Mouse (Mus musculus) megakaryocyte, embryonic 14.5 days (primary cell): Measurements from ENCODE around the gene Gse1. TPM values are rescaled to one million over a fixed set of nuclear protein-coding genes. Genes with fewer than 3 reads are reported as not detected.

Experiments used
- H3K27me3 ChIP-seq: replicated peaks from 2 replicates; pipeline ENCODE3; 2012; ENCODE audit warnings: inconsistent platforms
- H3K36me3 ChIP-seq: replicated peaks from 2 replicates; pipeline ENCODE3; 2012; ENCODE audit warnings: low read length, inconsistent platforms, mixed read lengths
- H3K4me1 ChIP-seq: 2 replicates; pipeline ENCODE4 v1.6.1; 2012; ENCODE audit warnings: inconsistent platforms
- H3K4me3 ChIP-seq: replicated peaks from 2 replicates; pipeline ENCODE3; 2012; ENCODE audit warnings: moderate library complexity, mild to moderate bottlenecking, inconsistent platforms
- H3K9me3 ChIP-seq: 2 replicates; pipeline ENCODE4 v1.6.1; 2012; ENCODE audit warnings: inconsistent platforms
- FLI1 ChIP-seq: IDR thresholded peaks from 2 replicates; pipeline ENCODE4 v1.6.1; 2012; ENCODE audit warnings: low read length, inconsistent platforms, mixed read lengths
- GATA1 ChIP-seq: IDR thresholded peaks from 3 replicates; pipeline ENCODE4 v1.6.1; 2012; ENCODE audit warnings: mixed read lengths, low read length, inconsistent platforms, borderline replicate concordance
- polyA plus RNA-seq: library from polyadenylated mRNA; stranded (reverse); fragments of >175 nt; gene quantifications from 2 replicates; pipeline ENCODE4 v1.2.3, GENCODE M21; 2012; ENCODE audit warnings: low replicate concordance; ENCODE audit not compliant: insufficient read depth

Gene Gse1
- polyA plus RNA-seq, 1 experiment: 163 TPM

DNA sequence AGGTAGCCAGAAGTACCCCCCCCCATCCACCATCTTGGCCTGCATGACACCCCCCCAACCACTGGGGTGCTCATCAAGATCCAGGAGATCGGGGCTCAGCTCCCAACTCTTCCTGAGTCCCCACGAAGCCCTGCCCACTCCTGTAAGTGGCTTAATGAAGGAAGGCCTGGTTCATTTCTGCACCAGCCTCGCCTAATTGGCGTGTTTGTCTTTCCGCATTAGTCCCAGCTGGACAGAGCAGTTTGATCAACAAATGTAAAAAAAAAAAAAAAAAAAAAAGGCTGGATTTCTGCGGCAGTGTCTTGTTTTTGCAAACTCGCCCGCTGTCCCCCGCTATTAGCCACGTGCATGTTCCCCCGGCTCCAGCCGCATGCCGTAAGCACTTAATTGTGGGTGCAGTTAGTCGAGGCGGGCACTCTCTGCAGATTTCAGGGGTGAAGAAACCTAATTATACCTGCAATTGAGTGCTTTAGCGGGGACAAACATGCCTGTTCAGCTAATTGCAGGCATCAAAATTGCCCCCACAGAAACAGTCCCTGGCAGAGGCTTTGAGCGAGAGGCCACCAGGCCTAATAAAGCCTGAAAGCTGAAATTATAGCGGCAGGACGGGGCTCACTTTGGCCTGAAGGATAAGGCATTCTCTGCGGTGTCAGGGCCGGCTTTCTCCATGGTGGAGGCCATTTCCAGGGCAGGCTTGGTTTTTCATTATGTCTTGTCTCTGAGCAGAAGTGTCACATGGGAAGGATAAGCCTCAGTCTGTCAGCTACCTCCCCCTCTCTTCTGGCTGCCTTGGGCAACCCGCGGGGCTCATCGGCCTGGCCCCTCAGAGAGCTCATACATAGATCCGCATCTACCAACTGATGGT, 248.7 kb downstream of the Gse1 start:
- peaks cover 95% of the 10 kb centered on the region for H3K4me1 ChIP-seq

DNA sequence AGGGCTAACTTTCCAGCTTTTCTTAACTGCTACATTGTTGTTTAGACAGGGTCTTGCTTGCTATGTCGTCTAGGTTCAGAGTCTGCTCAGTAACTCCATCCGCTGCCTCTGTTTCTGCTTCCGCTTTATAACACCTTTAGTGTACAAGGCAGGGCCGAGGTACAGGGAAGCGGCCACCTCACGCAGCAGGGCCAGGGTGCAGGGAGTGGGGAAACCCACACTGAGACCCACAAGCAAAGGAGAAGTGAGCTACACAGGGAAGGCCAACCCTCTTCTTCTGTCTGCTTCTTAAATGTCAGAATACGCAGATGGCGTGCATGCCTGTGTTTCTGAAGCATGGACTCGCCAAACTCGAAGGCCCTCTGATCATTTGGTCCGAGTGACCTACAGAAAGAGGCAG, 250.5 kb downstream of the Gse1 start:
- H3K27me3 ChIP-seq: no peaks in the 10 kb centered on the region
- no peaks in the 10 kb centered on the region for H3K9me3 ChIP-seq
- no peak overlapping the region for H3K4me3 ChIP-seq
- peaks cover 99% of the 10 kb centered on the region for H3K4me1 ChIP-seq
- TF ChIP-seq FLI1 (no peak), GATA1 (no peak)
- peaks cover 9% of the 10 kb centered on the region for H3K36me3 ChIP-seq

More for the DNA sequence above, 248.7 kb downstream of the Gse1 start:
- no peaks in the 10 kb centered on the region for H3K9me3 ChIP-seq
- H3K4me3 ChIP-seq: peak overlapping the region; percentile 84
- peaks cover under 1% of the 10 kb centered on the region for H3K36me3 ChIP-seq
- no peaks in the 10 kb centered on the region for H3K27me3 ChIP-seq
- TF ChIP-seq GATA1: no peak
- no peak for TF ChIP-seq FLI1

- no peaks in the 10 kb centered on the region for H3K9me3 ChIP-seq
- TF ChIP-seq FLI1: no peak
- no peak for TF ChIP-seq GATA1
- H3K4me3 ChIP-seq: peak overlapping the region; percentile 18
- H3K27me3 ChIP-seq: no peaks in the 10 kb centered on the region
- peaks cover 11% of the 10 kb centered on the region for H3K36me3 ChIP-seq
- peaks cover 99% of the 10 kb centered on the region for H3K4me1 ChIP-seq
Measured at GRCm38 (mm10) chr8:120479691-120480090, 251.4 kb downstream of the Gse1 start.

DNA sequence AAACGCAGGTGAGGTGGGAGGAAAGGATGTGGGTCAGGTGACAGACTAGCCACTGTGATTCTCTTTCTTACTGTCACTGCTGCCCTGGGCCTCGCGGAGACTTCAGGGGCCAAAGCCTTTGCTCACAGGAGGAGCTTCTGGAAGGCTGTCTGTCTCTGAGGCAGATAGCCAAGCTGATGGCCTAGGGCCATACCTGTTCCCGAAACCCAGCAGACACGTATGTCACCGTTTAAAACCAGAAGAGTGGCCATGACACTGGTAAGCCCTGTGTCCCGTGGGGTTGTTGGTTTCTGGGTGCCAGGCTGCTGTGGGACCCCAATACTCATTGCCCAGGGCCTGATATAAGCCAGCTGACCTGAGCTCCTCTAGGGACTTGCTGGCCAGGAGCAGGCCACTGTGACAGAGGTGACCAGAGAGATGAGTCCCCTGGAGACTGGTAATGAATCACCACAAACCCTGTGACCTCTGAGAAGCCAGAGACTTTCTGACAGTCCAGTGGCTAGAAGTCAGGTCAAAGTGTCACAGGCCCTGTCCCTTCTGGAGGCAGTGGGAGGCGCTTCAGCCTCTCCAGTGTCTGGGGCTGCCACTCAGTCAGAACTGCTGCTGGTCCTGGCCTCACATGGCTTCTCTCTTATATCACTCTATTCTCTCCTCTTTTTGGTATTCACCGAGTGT, 253.9 kb downstream of the Gse1 start:
- Histone ChIP-seq H3K4me1 (peaks cover 96% of the 10 kb centered on the region), H3K9me3 (no peaks in the 10 kb centered on the region), H3K4me3 (peak overlapping the region; percentile 82), H3K36me3 (peaks cover 11% of the 10 kb centered on the region), H3K27me3 (no peaks in the 10 kb centered on the region)
- TF ChIP-seq FLI1: no peak
- no peak for TF ChIP-seq GATA1

DNA sequence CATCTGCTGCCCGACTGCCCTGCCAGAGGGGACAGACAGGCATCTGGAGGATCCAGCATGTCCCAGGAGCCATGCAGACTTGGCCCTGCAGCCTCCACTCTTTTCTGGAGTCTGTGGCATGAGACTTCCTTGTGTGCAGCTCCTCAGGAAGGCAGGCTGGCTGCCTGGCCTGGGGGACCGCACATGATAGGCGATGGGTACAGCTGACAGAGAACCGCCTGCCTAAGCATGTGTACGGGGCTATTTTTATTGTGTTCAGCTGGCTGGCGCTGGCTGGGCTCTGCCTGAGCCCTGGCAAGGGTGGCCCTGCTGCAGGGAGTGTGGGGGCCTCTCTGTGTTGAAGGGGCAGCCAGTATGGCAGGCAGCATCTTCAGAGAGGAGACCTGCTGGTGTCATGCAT, 256.2 kb downstream of the Gse1 start:
- TF ChIP-seq GATA1 (no peak), FLI1 (no peak)
- H3K4me1 ChIP-seq: peaks cover 73% of the 10 kb centered on the region

DNA sequence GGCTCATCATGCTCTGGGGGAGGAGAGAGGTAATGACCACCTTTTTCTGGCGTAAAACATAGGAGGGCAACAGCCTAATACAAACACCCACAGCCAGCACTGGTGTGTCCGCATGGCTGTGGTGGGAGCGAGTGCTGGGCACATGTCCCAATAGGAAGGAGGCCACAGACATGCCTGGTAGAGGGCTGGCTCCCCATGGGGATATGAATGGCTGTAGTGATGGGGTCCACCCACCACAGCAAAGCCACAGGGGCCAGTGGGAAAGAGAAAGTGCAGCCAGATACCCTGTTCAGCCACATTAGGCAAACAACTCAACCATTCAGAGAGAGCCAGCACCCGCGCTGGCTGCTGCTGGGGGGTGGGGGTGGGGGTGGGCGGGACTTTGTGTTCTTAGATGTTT, 256.9 kb downstream of the Gse1 start:
- H3K4me3 ChIP-seq: peak overlapping the region; percentile 86
- H3K9me3 ChIP-seq: no peaks in the 10 kb centered on the region
- no peaks in the 10 kb centered on the region for H3K27me3 ChIP-seq
- H3K4me1 ChIP-seq: peaks cover 67% of the 10 kb centered on the region
- TF ChIP-seq FLI1: no peak
- TF ChIP-seq GATA1: no peak
- H3K36me3 ChIP-seq: peaks cover 16% of the 10 kb centered on the region

More for the DNA sequence above, 256.2 kb downstream of the Gse1 start:
- H3K27me3 ChIP-seq: no peaks in the 10 kb centered on the region
- no peaks in the 10 kb centered on the region for H3K9me3 ChIP-seq
- peak overlapping the region; percentile 86 for H3K4me3 ChIP-seq
- H3K36me3 ChIP-seq: peaks cover 11% of the 10 kb centered on the region

GRCm38 (mm10) chr8:120485551-120486476, 257.6 kb downstream of the Gse1 start:
- peak overlapping the region; percentile 100 for H3K4me3 ChIP-seq
- H3K4me1 ChIP-seq: peaks cover 62% of the 10 kb centered on the region
- H3K36me3 ChIP-seq: peaks cover 22% of the 10 kb centered on the region
- TF ChIP-seq FLI1 (no peak), GATA1 (no peak)
- H3K9me3 ChIP-seq: no peaks in the 10 kb centered on the region
- H3K27me3 ChIP-seq: no peaks in the 10 kb centered on the region

- peaks cover 62% of the 10 kb centered on the region for H3K4me1 ChIP-seq
- H3K9me3 ChIP-seq: no peaks in the 10 kb centered on the region
Measured at GRCm38 (mm10) chr8:120486477-120487376, 258.5 kb downstream of the Gse1 start.

More at GRCm38 (mm10) chr8:120486477-120487376, 258.5 kb downstream of the Gse1 start:
- H3K36me3 ChIP-seq: peaks cover 32% of the 10 kb centered on the region
- TF ChIP-seq FLI1 (peak; percentile 71; the same call in 1 of the 2 replicates), GATA1 (peak; percentile 72; the same call in 2 of the 3 replicates)
- H3K27me3 ChIP-seq: no peaks in the 10 kb centered on the region
- H3K4me3 ChIP-seq: peak overlapping the region; percentile 100
